Mouse (Mus musculus) c-Kit-positive CD71-positive TER-119-positive erythroid progenitor cells, embryonic 14.5 days (primary cell): ENCODE results near the gene Ankrd7.
"Not testable (repeated sequence)": the region's sequence is repeated elsewhere in the genome, so short reads cannot be mapped to it uniquely, and the experiment has no call there.

Experiments used
- DNase-seq: peaks from one replicate; pipeline ENCODE4 v3.0.0-alpha.2; 2013; ENCODE audit warnings: low spot score

Gene Ankrd7

DNA sequence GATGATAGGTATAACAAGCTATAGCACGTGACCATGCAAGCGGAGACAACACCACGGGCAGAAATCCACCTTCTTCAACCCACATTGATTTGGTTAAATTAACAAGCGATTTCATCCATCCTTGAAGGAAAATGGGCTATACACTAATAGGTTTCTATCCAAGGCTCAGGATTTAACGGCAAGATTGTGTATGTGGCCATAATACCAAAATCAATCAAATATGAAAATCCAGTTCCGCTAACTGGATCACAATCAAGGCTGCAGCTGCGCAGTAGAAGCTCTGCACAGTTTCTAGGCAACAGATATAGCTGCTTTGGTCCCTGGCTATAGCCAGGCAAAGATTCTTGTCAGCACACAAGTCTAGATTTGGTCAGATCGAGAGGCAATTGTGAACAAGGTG lies at the start of gene Ankrd7:
TSS of gene Ankrd7 (plus strand) at position 301 of the 400 bp plus-strand sequence.
- DNase-seq, result no peak

DNA sequence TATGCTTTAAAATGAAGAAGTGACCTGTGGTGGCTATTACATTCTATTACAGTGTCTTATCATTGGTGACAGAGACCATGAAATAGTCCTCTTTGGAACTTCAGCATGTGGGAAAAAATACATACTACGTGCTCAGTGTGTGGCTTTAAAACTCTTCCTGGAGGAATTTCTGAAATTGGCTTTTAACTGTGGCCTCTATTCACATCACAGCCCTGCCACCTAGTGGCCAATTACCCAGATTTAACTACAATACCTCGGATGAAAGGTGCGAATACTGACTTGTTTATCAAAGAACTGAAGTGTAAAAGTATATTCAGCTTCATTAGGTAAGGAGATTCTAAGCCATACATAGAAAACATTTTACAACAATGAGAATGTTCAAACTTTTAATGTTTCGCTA lies 46.8 kb upstream of the Ankrd7 start:
- peak; percentile 7 for DNase-seq

DNA sequence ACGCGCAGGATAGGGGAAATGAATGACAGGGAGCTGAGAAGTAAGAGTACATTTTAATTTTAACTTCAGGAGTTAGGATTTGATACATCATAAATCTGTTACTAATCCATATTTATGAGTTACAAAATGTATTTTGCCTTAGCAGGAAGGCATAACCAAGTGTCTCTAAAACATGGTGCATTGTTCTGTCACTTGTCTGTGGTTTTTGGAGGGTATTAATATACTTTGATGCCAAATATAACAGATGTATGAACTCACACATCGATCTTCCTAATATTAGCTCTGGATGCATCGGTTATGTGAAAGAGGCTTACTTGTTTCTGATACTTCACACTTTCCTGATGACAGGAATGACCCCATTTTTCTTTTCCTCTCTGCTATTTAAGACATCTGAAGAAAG lies 45.9 kb upstream of the Ankrd7 start:
- no peak for DNase-seq

DNA sequence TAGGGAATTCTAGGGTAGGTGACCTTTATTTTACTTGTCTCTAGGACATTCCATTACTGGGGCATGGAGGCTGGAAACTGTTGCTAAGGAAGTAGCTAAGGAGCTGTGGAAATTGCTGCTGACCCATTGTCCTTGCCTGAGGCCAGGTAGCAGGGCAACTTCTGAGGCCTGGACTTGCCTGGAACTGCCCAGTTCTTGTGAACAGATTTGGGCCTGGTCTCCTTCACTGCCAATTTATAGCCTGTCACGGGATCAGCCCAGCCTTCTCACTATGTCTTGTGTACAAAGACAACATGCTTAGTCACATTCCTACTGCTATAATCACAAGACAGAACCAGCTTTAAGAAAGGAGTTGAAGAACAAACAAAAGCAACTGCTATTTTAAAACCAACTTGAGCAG lies 43.3 kb upstream of the Ankrd7 start:
- DNase-seq, result no peak

DNA sequence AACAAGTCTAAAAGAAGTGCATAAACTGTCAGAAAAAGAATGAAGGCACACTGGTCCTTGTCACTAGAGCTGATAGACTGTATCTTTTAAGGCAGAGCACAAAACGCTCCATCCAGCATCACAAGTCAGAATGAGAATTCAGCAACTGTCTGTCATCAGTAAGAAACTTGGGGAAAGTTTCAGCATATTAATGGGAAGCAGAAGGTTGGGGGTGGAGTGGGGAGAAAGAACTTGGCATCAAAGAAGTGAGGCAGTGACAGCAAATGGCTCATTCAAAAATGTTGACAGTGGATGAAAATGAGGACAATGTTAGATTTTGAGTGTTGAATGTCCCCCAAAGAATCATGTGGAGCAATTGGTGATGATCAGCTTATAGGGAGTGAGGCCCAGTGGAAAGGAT lies 33.2 kb upstream of the Ankrd7 start:
- DNase-seq, result no peak

DNA sequence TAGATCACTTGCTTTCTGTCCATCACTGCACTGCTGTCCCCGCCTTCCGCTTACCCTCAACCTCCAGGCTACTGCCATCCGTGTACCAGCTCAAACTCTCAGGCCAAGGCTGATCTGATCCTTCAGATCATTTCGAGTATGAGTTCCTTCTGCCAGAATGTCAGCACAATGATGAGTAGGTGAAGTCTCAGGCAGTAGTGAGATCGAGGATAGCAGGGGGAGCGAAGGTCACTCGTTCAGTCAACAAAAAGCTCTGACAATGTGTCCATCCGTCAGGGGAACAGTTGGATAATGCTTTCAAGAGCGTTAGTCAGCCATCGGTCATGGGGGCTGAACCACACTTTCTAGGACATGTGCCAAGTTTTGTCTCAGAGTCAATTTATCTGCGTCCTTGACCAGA lies 21.6 kb upstream of the Ankrd7 start:
- DNase-seq, result not testable (repeated sequence)

DNA sequence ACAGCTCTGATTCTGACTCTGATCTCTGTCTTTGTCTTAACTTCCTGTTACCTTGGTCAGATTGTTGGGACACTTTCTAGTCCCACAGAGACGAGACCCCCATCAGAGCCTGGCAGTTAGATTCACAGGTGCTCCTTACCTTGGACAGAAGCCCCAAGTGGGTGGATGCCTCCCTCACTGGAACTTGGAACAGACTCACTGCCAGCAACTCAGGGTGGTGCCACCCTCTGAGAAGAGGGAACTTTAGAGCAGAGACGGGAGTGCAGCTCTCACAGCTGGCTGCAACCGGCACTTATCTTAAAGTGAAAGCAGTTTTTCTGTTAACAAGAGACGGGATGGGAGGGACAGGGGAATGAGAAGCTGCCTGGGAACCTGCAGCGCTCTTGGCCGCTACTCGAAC lies 20.5 kb upstream of the Ankrd7 start:
- not testable (repeated sequence) for DNase-seq

DNA sequence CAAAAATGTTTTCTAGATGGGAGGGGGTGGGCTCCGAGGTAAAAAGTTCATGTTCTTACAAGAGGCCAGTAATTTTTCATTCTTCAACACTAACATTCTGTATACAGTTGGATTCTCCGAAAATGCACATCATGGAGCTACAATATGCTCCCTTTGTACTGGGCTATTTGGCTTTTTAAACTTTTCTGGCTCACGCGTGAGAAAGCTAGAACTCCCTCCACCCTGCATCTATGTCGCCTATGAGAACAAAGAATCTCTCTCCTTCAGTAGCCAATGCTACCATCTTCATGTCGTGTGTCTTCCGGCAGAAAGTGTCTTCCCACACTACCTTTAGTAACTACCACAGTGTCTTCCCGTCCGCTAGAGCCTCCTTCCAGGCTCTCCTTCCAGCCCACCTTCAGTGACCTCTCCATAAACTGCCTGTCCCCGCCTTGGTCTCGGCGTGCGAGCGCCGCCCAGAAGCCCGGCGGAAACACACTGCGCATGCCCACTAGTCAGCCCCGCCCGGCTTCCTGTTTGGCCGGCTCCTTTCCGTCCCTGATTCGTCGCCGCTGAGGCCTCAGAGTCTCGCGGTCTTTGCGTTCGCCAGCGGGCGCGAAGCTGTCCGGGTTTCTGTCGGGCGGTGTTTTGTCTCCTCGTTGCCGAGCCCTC lies 17.9 kb upstream of the Ankrd7 start, which contains the start of gene Lsm8:
TSS of gene Lsm8 (plus strand) at position 529 of the 651 bp plus-strand sequence.
- peak; percentile 96 for DNase-seq

DNA sequence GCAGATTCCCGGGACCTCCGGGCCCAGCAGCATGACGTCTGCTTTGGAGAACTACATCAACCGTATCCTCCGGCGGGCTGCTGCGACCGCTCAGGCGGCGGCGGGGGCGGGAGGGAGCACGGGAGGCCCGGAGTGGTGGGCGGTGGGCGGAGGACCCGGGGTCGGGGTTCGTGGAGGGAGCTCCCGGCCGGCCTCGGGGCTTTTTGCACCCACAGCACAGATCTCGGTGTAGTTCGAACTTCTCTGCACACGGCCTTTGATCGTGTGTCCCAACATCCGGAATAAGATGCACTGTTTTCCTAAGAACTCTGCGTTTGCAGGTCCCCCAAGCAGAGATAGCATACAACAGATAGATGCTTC lies 17.4 kb upstream of the Ankrd7 start:
- no peak for DNase-seq

DNA sequence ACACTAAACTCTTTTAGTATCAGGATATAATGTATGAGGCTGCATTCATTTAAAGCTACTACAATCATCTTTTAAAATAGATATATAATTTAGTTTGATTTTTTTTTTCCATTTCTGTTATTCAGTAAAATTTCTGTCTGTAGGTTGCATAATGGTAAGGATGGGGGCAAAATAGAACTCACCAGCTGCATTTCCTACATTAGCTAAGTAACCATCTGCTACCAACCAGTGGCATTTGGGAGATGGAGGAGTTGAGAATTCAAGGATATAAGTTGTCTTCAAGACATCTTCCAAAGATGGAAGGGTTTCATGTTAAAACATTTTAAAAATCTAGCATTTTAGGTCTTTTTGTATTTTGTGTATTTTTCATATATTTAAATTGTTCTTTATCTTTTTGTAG lies 10.8 kb upstream of the Ankrd7 start:
- no peak for DNase-seq

DNA sequence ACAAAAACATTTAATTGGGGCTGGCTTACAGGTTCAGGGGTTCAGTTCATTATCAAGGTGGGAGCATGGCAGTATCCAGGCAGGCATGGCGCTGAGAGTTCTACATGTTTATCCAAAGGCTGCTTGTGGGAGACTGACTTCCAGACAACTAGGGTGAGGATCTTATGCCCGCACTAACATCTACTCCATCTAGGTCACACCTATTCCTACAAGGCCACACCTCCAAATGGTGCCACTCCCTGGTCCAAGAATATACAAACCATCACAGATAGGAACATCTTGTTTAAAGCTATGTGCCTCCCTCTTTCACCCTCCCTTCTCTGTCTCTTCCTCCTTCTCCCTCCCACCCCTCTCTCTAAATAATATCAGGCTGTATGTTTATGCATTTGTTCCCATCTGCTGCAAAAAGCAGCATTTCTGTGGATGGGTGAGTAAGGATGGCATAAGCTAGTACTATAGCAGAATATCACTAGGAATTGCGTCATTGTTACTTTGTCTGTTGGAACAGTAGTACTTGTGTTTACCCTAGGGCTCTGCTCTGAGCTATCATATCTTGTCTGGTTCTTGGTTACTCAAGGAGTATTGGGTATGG lies 9.5 kb upstream of the Ankrd7 start:
- no peak for DNase-seq

DNA sequence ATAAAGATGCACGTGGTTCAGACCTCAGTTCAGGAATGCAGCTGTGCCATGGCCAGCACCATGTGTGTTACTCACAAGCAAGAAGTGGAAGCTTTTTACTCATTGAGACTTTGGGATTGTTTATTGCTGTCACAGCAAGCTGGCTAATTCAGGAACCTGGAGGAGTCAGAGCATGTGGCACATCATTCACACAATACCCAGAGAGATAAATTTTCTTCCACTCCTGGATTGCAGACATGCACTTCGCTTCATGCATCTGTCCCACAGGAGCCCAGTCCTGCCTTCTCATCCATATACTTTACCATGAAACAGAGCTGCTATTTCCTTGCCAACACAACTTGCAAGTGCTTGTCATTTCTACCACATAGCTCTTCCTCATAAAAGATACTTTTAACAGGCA lies 22.9 kb downstream of the Ankrd7 start:
- no peak for DNase-seq

DNA sequence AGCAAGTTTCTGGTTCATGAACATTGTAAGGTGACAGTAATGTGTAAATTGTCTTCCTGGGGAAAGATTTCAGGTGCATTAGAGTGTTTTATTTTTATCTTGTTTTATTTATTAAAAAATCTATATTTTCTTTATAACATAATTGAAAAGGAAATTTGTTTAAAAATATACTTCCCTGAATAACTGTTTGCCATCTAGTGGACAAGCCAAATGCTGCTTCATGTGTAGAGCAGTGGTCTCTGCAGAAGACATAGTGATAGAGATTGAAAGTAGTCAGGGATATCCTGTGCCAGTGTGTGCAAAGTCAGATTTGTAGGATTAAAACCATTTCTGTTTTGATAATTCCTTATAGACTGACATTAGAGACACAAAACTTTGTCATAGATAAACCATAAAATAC lies 28.0 kb downstream of the Ankrd7 start:
- DNase-seq, result no peak

DNA sequence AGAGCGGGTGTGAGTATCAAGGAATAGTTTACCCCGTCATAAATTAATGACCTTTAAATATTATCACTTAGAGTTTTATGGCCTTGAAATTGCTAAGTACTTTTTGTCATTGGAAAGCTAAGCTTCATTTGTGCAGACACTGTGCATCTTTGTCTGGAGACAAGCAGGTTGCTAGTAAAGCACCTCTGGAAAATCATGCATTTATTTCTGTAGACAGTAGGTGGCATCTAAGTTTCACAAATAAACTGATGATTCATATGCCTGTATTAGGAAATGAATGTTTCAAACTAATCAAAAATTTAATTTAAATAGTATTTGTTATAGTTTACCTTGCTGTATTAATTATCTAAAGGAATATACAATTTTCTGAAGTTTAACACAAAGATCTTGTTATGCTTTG lies 41.1 kb downstream of the Ankrd7 start:
- no peak for DNase-seq

DNA sequence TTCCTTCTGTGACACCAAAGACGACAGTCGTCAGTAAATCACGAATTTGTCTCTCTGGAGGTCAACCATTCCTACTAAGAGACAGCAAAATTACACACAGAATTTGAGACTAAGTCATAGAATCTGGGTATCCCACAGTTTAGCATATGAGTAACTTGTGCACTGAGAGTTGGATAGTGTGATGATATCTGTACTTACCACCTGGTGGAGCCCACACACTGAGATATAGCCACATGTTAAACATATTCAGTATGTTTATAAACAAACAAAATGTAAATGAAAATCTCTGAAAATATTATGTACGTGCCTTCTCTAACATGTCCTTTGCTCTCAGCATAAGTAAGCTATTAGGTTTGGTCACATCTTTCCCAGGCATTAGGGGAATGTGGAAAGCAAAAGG lies 47.1 kb downstream of the Ankrd7 start:
- DNase-seq, result no peak

DNA sequence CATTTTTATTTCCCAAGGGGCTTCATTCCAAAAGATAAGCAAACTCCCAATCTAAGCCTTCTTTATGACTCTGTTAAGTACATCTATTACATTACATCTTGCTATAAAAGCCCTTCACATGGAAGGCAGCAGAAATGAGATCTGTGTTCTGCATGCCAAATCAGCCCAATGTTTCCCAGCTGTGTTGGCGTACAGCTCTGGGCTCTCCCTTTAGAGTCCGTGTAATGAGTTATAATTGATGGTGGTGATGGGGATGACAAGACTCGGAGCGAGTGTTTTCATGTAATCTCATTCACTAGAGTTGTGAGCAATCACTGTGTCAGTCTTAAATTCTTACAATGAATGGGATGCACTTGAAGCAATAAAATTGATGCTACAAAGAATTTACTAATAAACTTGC lies 49.9 kb downstream of the Ankrd7 start:
- no peak for DNase-seq

DNA sequence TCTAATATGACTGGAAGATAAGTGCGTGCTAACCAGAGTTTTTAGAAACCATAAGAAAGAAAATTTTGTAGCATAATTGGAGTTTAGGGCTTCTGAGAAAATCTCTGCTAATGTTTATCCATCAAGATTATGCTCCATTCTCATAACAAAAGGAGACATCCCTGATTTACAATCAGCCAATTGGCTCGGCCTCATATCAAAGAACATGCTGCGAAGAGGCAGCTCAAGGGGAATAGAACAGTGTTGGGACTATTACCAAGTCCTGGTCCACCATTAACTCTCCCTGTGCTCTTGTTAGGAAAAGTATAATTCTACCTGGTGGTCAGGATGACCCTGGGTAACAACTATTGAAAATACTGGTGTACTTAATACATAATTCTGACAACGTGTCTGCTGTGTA lies 50.4 kb downstream of the Ankrd7 start:
- no peak for DNase-seq
